Mouse (Mus musculus) adrenal gland (tissue): ENCODE measurements at regions not wholly inside any gene's neighbourhood (a gene's known extent, or its start where the extent isn't known, plus 50 kb on each side); places are given as distances from the start of the nearest gene placed in this dataset.

Experiments used
- intact Hi-C: fragments of 180-260 bp; cut with DNase I; formaldehyde crosslinking; loops from one replicate; pipeline ENCODE4 v1.15.1; 2025

- intact Hi-C loops, result no loop called here
Observed at GRCm38 (mm10) chr2:61247336-61247735, 284.3 kb upstream of the Rbms1 start.

- intact Hi-C loops, result no loop called here
Observed at GRCm38 (mm10) chr2:61246691-61247258, 283.8 kb upstream of the Rbms1 start.

GRCm38 (mm10) chr2:61245526-61245925, 282.5 kb upstream of the Rbms1 start:
- intact Hi-C loops, result no loop called here

GRCm38 (mm10) chr2:61221676-61222075, 258.7 kb upstream of the Rbms1 start:
- intact Hi-C loops, result no loop called here

GRCm38 (mm10) chr2:61221157-61221556, 258.2 kb upstream of the Rbms1 start:
- intact Hi-C loops, result no loop called here

- intact Hi-C loops, result no loop called here
Observed at GRCm38 (mm10) chr2:61213951-61214350, 251.0 kb upstream of the Rbms1 start.

- intact Hi-C loops, result no loop called here
Observed at GRCm38 (mm10) chr2:61201387-61201786, 238.4 kb upstream of the Rbms1 start.

- intact Hi-C loops, result no loop called here
Observed at GRCm38 (mm10) chr2:61193976-61194375, 231.0 kb upstream of the Rbms1 start.

GRCm38 (mm10) chr2:61182424-61182979, 219.5 kb upstream of the Rbms1 start:
- intact Hi-C loops, result no loop called here

GRCm38 (mm10) chr2:61177801-61178200, 214.8 kb upstream of the Rbms1 start:
- intact Hi-C loops, result no loop called here

GRCm38 (mm10) chr2:61176807-61177206, 213.8 kb upstream of the Rbms1 start:
- intact Hi-C loops, result no loop called here

- intact Hi-C loops, result no loop called here
Observed at GRCm38 (mm10) chr2:61173581-61173980, 210.6 kb upstream of the Rbms1 start.

- intact Hi-C loops, result no loop called here
Observed at GRCm38 (mm10) chr2:61161336-61161735, 198.3 kb upstream of the Rbms1 start.

- intact Hi-C loops, result no loop called here
Observed at GRCm38 (mm10) chr2:61159761-61160160, 196.8 kb upstream of the Rbms1 start.

GRCm38 (mm10) chr2:61138998-61139631, 176.1 kb upstream of the Rbms1 start:
- intact Hi-C loops, result no loop called here

- intact Hi-C loops, result no loop called here
Observed at GRCm38 (mm10) chr2:61138625-61138997, 175.6 kb upstream of the Rbms1 start.

GRCm38 (mm10) chr2:61137378-61137777, 174.4 kb upstream of the Rbms1 start:
- intact Hi-C loops, result no loop called here

- intact Hi-C loops, result no loop called here
Observed at GRCm38 (mm10) chr2:61136926-61137325, 173.9 kb upstream of the Rbms1 start.

- intact Hi-C loops, result no loop called here
Observed at GRCm38 (mm10) chr2:61123046-61123806, 160.2 kb upstream of the Rbms1 start.

- intact Hi-C loops, result no loop called here
Observed at GRCm38 (mm10) chr2:61121281-61121680, 158.3 kb upstream of the Rbms1 start.

- intact Hi-C loops, result no loop called here
Observed at GRCm38 (mm10) chr2:61114620-61115019, 151.6 kb upstream of the Rbms1 start.

GRCm38 (mm10) chr2:61113916-61114315, 150.9 kb upstream of the Rbms1 start:
- intact Hi-C loops, result no loop called here
